ENCODE assay signal across 13 mouse cellular contexts in genomic region chr14:40960237-40960636, GRCm38 (mm10). TPM values are rescaled to one million over a fixed set of nuclear protein-coding genes. Genes with fewer than 3 reads are reported as not detected.
DNase-seq lines count a peak whose midpoint lies in the region; ATAC-seq and TF ChIP-seq lines count a peak whose summit lies in the region.
"Had no signal": no experiment of that assay in that cellular context is flagged by ENCODE, and none has a peak within 500 bp of the region (broad histone marks: within the 10 kb centered on the region; RNA-seq: fewer than 3 reads in every experiment).

No protein-coding gene starts in this region.

- no peak overlapping the region for H3K4me3 ChIP-seq in heart, postnatal 0 days (ENCODE audit: low read depth, low read length)
- no peak overlapping the region for H3K4me3 ChIP-seq in heart, embryonic 10.5 days
- no peak overlapping the region for H3K4me3 ChIP-seq in lung, embryonic 15.5 days
- no peak overlapping the region for H3K4me3 ChIP-seq in lung, adult 2 months (replicated peaks; ENCODE audit: extremely low read depth, low read depth, low read length)
- H3K4me3 ChIP-seq in embryonic facial prominence, embryonic 13.5 days = no peak overlapping the region
- no peak overlapping the region for H3K4me3 ChIP-seq in liver, postnatal 0 days (ENCODE audit: low read depth, low read length)

- H3K9ac ChIP-seq in heart, postnatal 0 days (replicated peaks; ENCODE audit: low read depth, low read length) = no peak overlapping the region
- no peak overlapping the region for H3K9ac ChIP-seq in lung, embryonic 15.5 days
- H3K9ac ChIP-seq in embryonic facial prominence, embryonic 13.5 days = no peak overlapping the region
- H3K9ac ChIP-seq in liver, postnatal 0 days (replicated peaks) = peak overlapping the region; percentile 10

- 0 out of 2 replicates have a peak overlapping the region, but pooled peaks have one; percentile 15 for H3K4me2 ChIP-seq in heart, postnatal 0 days (ENCODE audit: low read depth, low read length)
- H3K4me2 ChIP-seq in lung, embryonic 15.5 days = peak overlapping the region; percentile 10; the same call in 1 of the 2 replicates
- H3K4me2 ChIP-seq in embryonic facial prominence, embryonic 13.5 days = no peak overlapping the region
- H3K4me2 ChIP-seq in liver, postnatal 0 days (ENCODE audit: low read depth, low read length) = peak overlapping the region; percentile 56

- H3K27me3 ChIP-seq in heart, postnatal 0 days (ENCODE audit: control insufficient read depth, insufficient read depth, low read length) = no peaks in the 10 kb centered on the region
- no peaks in the 10 kb centered on the region for H3K27me3 ChIP-seq in heart, embryonic 10.5 days (ENCODE audit: insufficient read depth, poor library complexity, severe bottlenecking)
- H3K27me3 ChIP-seq in lung, embryonic 15.5 days = no peaks in the 10 kb centered on the region
- H3K27me3 ChIP-seq in embryonic facial prominence, embryonic 13.5 days = no peaks in the 10 kb centered on the region
- no peaks in the 10 kb centered on the region for H3K27me3 ChIP-seq in liver, postnatal 0 days (ENCODE audit: insufficient read depth, low read length)

- no peaks in the 10 kb centered on the region for H3K9me3 ChIP-seq in heart, postnatal 0 days (replicated peaks; ENCODE audit: control insufficient read depth, low read length)
- no peaks in the 10 kb centered on the region for H3K9me3 ChIP-seq in heart, embryonic 10.5 days
- H3K9me3 ChIP-seq in lung, embryonic 15.5 days = no peaks in the 10 kb centered on the region
- no peaks in the 10 kb centered on the region for H3K9me3 ChIP-seq in embryonic facial prominence, embryonic 13.5 days
- H3K9me3 ChIP-seq in liver, postnatal 0 days (ENCODE audit: low read length) = no peaks in the 10 kb centered on the region
- H3K9me3 ChIP-seq: G1E had no signal

- TF ChIP-seq POLR2A in lung, adult 2 months (IDR thresholded peaks at IDR 0.05; ENCODE audit: borderline replicate concordance, extremely low read depth, low read depth, low read length) = no peak

- ATAC-seq in heart, postnatal 0 days (ENCODE audit: insufficient read depth, low read depth) = no peak
- ATAC-seq in lung, embryonic 15.5 days (ENCODE audit: borderline replicate concordance, extremely low read depth, low FRiP score, low TSS enrichment) = no peak
- no peak for ATAC-seq in embryonic facial prominence, embryonic 13.5 days (ENCODE audit: insufficient number of reproducible peaks, insufficient read depth, low FRiP score, low TSS enrichment, low read depth)
- no peak for ATAC-seq in liver, postnatal 0 days
- no peak for ATAC-seq in megakaryocyte-erythroid progenitor cell, adult 5-6 weeks (replicated peaks; ENCODE audit: low FRiP score, low TSS enrichment, poor library complexity, severe bottlenecking)

- DNase-seq in heart, postnatal 0 days (ENCODE audit: low spot score) = no peak
- no peak for DNase-seq in heart, embryonic 10.5 days (ENCODE audit: low spot score)
- DNase-seq in lung, adult 2 months = no peak
- DNase-seq in liver, postnatal 0 days = no peak
- DNase-seq in urinary bladder, adult 18-20 months (ENCODE audit: low spot score in 2 of 2) = no peak
- DNase-seq: adrenal gland, postnatal 14 days; kidney, adult 8-10 months; left cerebral cortex, postnatal 4 days; spleen, adult 18-20 months had no signal

- WGBS in heart, postnatal 0 days = 38% methylated on average over 4 of the region's 4 CpGs
- 53% methylated on average over 4 of the region's 4 CpGs for WGBS in heart, embryonic 10.5 days
- 19% methylated on average over 4 of the region's 4 CpGs for WGBS in lung, embryonic 15.5 days
- WGBS in lung, adult 2 months = 10% methylated on average over 4 of the region's 4 CpGs
- WGBS in embryonic facial prominence, embryonic 13.5 days = 28% methylated on average over 4 of the region's 4 CpGs
- WGBS in liver, postnatal 0 days (ENCODE audit: insufficient replicate concordance) = 47% methylated on average over 4 of the region's 4 CpGs

- TF ChIP-seq CTCF in heart, postnatal 0 days (IDR thresholded peaks at IDR 0.05; ENCODE audit: low read depth) = no peak
- TF ChIP-seq CTCF in lung, adult 2 months (IDR thresholded peaks at IDR 0.05; ENCODE audit: insufficient read depth, low read length) = no peak
- no peak for TF ChIP-seq CTCF in liver, postnatal 0 days (IDR thresholded peaks at IDR 0.05; ENCODE audit: low read depth)

- peak overlapping the region; percentile 87 for H3K27ac ChIP-seq in heart, postnatal 0 days (ENCODE audit: low read depth)
- no peak overlapping the region for H3K27ac ChIP-seq in heart, embryonic 10.5 days
- peak overlapping the region; percentile 92 for H3K27ac ChIP-seq in lung, embryonic 15.5 days
- peak overlapping the region; percentile 86; the same call in 1 of the 2 replicates for H3K27ac ChIP-seq in embryonic facial prominence, embryonic 13.5 days
- peak overlapping the region; percentile 93 for H3K27ac ChIP-seq in liver, postnatal 0 days (ENCODE audit: low read depth)

- no peak for TF ChIP-seq EP300 in heart, postnatal 0 days (IDR thresholded peaks at IDR 0.05; ENCODE audit: low read depth)
- TF ChIP-seq EP300 in liver, postnatal 0 days (IDR thresholded peaks at IDR 0.05; ENCODE audit: low read depth) = no peak

- peaks cover 64% of the 10 kb centered on the region for H3K4me1 ChIP-seq in heart, postnatal 0 days (ENCODE audit: control insufficient read depth, insufficient read depth)
- peaks cover 80% of the 10 kb centered on the region for H3K4me1 ChIP-seq in heart, embryonic 10.5 days
- H3K4me1 ChIP-seq in lung, embryonic 15.5 days = peaks cover 90% of the 10 kb centered on the region
- H3K4me1 ChIP-seq in lung, adult 2 months (ENCODE audit: control insufficient read depth, insufficient read depth, low read length) = peaks cover 61% of the 10 kb centered on the region
- H3K4me1 ChIP-seq in embryonic facial prominence, embryonic 13.5 days = peaks cover 91% of the 10 kb centered on the region
- H3K4me1 ChIP-seq in liver, postnatal 0 days (ENCODE audit: insufficient read depth) = peaks cover 89% of the 10 kb centered on the region

- no peaks in the 10 kb centered on the region for H3K36me3 ChIP-seq in heart, postnatal 0 days (replicated peaks; ENCODE audit: control insufficient read depth, insufficient read depth, low read length)
- H3K36me3 ChIP-seq in heart, embryonic 10.5 days = no peaks in the 10 kb centered on the region
- H3K36me3 ChIP-seq in lung, embryonic 15.5 days = no peaks in the 10 kb centered on the region
- no peaks in the 10 kb centered on the region for H3K36me3 ChIP-seq in embryonic facial prominence, embryonic 13.5 days
- no peaks in the 10 kb centered on the region; the same call in 1 of the 2 replicates for H3K36me3 ChIP-seq in liver, postnatal 0 days (replicated peaks; ENCODE audit: insufficient read depth, low read length)

RNA-seq across cellular contexts. Expression of gene Tspan14, which starts 6.4 kb away (rescaled TPM):
- 15.6 and 30.2 TPM in 2 replicates for total RNA-seq in heart, postnatal 0 days (2014; rRNA removed; ENCODE audit: low replicate concordance)
- 21.6 and 23.8 TPM in 2 replicates for polyA plus RNA-seq in heart, postnatal 0 days (2015; fragmentation: Nextera tagmentation; extraction: Ambion mirVana)
- 42.3 and 58.6 TPM in 2 replicates for polyA plus RNA-seq in heart, embryonic 10.5 days (2016; fragmentation: Nextera tagmentation; extraction: Ambion mirVana)
- polyA plus RNA-seq in lung, embryonic 15.5 days (2015; fragmentation: Nextera tagmentation; extraction: Ambion mirVana) = 99.0 and 101 TPM in 2 replicates
- polyA plus RNA-seq in lung, adult 2 months (2012; rRNA removed) = 82.2 and 94.2 TPM in 2 replicates
- 87.6 and 91.1 TPM in 2 replicates for polyA plus RNA-seq in embryonic facial prominence, embryonic 13.5 days (2015; fragmentation: Nextera tagmentation; extraction: Ambion mirVana)
- polyA plus RNA-seq in liver, postnatal 0 days (2015; fragmentation: Nextera tagmentation; extraction: Ambion mirVana) = 22.0 and 24.9 TPM in 2 replicates
- 8.6 and 13.3 TPM in 2 replicates for total RNA-seq in megakaryocyte-erythroid progenitor cell, adult 5-6 weeks (2014; fragmentation: Nextera tagmentation)
- 9.3 and 12.9 TPM in 2 replicates for total RNA-seq in megakaryocyte-erythroid progenitor cell, adult 5-6 weeks (2017)

RNA-seq across cellular contexts. Expression of gene Fam213a, which starts 53.4 kb away (rescaled TPM):
- total RNA-seq in heart, postnatal 0 days (2014; rRNA removed; ENCODE audit: low replicate concordance) = 6.6 and 9.4 TPM in 2 replicates
- 23.8 and 25.7 TPM in 2 replicates for polyA plus RNA-seq in heart, postnatal 0 days (2015; fragmentation: Nextera tagmentation; extraction: Ambion mirVana)
- polyA plus RNA-seq in heart, embryonic 10.5 days (2016; fragmentation: Nextera tagmentation; extraction: Ambion mirVana) = 76.8 and 81.5 TPM in 2 replicates
- polyA plus RNA-seq in lung, embryonic 15.5 days (2015; fragmentation: Nextera tagmentation; extraction: Ambion mirVana) = 147 and 150 TPM in 2 replicates
- polyA plus RNA-seq in lung, adult 2 months (2012; rRNA removed) = 12.6 and 12.8 TPM in 2 replicates
- polyA plus RNA-seq in embryonic facial prominence, embryonic 13.5 days (2015; fragmentation: Nextera tagmentation; extraction: Ambion mirVana) = 99.4 and 119 TPM in 2 replicates
- polyA plus RNA-seq in liver, postnatal 0 days (2015; fragmentation: Nextera tagmentation; extraction: Ambion mirVana) = 80.4 and 85.0 TPM in 2 replicates
- total RNA-seq in megakaryocyte-erythroid progenitor cell, adult 5-6 weeks (2014; fragmentation: Nextera tagmentation) = 29.9 and 70.4 TPM in 2 replicates
- total RNA-seq in megakaryocyte-erythroid progenitor cell, adult 5-6 weeks (2017) = 73.6 and 75.3 TPM in 2 replicates
